Mouse (Mus musculus) neural tube, embryonic 11.5 days (tissue): ENCODE measurements at regions not wholly inside any gene's neighbourhood (a gene's known extent, or its start where the extent isn't known, plus 50 kb on each side); places are given as distances from the start of the nearest gene placed in this dataset. TPM values are rescaled to one million over a fixed set of nuclear protein-coding genes. Genes with fewer than 3 reads are reported as not detected.

Experiments used
- microRNA-seq: library from miRNA; unstranded; fragments of <30 nt; microRNA quantifications from one replicate; pipeline ENCODE4, GENCODE M21; 2016

Small RNAs in the stretch of these regions (microRNA-seq; reads per million reads assigned to microRNA genes)
- gene Mir8117 = not detected
